Mouse (Mus musculus): ENCODE data around the gene Ccdc33. TPM values are rescaled to one million over a fixed set of nuclear protein-coding genes. Genes with fewer than 3 reads are reported as not detected.

Gene Ccdc33
- total and polyA plus RNA-seq, 2 experiments from 2014 or later: 0.52 to 0.75 TPM

DNA sequence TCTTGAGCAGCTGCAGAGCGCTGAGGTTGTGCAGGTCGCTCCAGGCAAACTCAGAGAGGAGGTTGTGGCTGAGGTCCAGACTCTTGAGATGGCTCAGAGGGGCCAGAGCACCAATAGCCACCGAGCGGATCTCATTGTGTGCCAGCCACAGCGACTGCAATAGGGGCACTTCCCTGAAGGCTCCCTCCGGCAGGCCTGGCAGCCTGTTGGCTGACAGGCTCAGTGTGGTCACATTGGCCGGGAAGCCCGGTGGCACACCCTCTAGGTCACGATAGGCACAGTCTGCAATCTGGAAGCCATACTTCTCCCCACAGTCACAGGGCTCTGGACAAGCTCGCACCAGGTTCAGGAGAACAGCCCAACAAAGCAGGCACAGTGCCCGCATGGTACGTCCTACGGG is 39.2 kb upstream of the Ccdc33 start:
- peak; percentile 33 for DNase-seq (ENCODE audit: low spot score)
- H3K9ac ChIP-seq (replicated peaks; ENCODE audit: low read length): no peak overlapping the region

DNA sequence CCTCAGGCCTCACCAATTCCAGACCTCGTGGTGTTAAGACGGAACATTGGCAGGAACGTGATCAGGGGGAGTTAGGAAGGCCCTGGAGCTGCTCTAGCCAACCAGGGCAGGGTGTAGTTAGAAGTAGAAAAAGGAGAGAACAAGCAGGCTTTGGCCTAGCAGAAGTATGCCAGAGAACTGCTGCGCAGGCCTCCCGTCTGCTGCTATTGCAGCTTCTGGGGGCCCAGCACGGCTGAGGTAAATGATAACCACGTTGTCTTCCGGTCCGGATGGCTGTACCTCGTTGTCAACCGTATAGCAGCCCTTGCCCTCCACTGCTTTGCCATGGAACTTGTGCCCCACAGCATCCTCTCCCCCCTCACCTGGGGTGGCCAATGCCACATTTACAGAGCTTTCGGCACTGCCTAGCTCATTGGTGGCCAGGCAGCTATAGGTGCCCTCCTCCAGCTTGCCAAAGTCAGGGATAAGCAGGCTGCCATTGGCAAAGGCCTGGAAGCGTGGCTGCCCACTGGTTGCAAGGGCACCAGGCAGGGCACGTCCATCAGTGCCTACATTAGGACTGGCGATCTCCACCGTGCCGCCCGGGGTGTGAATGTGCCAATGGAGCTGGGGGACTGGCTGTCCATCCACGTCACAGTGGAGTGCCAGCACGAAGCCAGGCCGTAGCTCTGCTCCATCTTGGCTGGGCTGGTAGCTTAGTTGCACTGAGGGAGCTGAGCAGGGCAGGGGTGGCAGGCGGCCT is 38.4 kb upstream of the Ccdc33 start:
- DNase-seq (ENCODE audit: low spot score) (no peak), ATAC-seq (no peak)
- H3K36me3 ChIP-seq (ENCODE audit: insufficient read depth, low read length): no peaks in the 10 kb centered on the region
- no peak overlapping the region for H3K9ac ChIP-seq (replicated peaks; ENCODE audit: low read length)
- H3K27me3 ChIP-seq (ENCODE audit: insufficient read depth, low read length): no peaks in the 10 kb centered on the region
- peak overlapping the region; percentile 41; the same call in 1 of the 2 replicates for H3K27ac ChIP-seq
- H3K9me3 ChIP-seq (ENCODE audit: low read length): no peaks in the 10 kb centered on the region
- no peak overlapping the region for H3K4me3 ChIP-seq (ENCODE audit: low read length)
- TF ChIP-seq CTCF (IDR thresholded peaks at IDR 0.05; ENCODE audit: low read depth): no peak
- 81% methylated on average over 22 of the region's 22 CpGs for WGBS
- peaks cover 11% of the 10 kb centered on the region; the same call in 1 of the 2 replicates for H3K4me1 ChIP-seq (ENCODE audit: insufficient read depth, low read length)
- H3K4me2 ChIP-seq (ENCODE audit: low read depth, low read length): peak overlapping the region; percentile 23; the same call in 1 of the 2 replicates

More for the DNA sequence above, 39.2 kb upstream of the Ccdc33 start:
- Histone ChIP-seq H3K27ac (peak overlapping the region; percentile 65; the same call in 1 of the 2 replicates), H3K36me3 (ENCODE audit: insufficient read depth, low read length) (no peaks in the 10 kb centered on the region), H3K27me3 (ENCODE audit: insufficient read depth, low read length) (no peaks in the 10 kb centered on the region), H3K4me2 (ENCODE audit: low read depth, low read length) (peak overlapping the region; percentile 23), H3K9me3 (ENCODE audit: low read length) (no peaks in the 10 kb centered on the region), H3K4me1 (ENCODE audit: insufficient read depth, low read length) (peaks cover 11% of the 10 kb centered on the region; the same call in 1 of the 2 replicates), H3K4me3 (ENCODE audit: low read length) (no peak overlapping the region)
- peak; percentile 15; the same call in 1 of the 2 replicates for ATAC-seq
- 68% methylated on average over 13 of the region's 13 CpGs for WGBS
- TF ChIP-seq CTCF (IDR thresholded peaks at IDR 0.05; ENCODE audit: low read depth): no peak

DNA sequence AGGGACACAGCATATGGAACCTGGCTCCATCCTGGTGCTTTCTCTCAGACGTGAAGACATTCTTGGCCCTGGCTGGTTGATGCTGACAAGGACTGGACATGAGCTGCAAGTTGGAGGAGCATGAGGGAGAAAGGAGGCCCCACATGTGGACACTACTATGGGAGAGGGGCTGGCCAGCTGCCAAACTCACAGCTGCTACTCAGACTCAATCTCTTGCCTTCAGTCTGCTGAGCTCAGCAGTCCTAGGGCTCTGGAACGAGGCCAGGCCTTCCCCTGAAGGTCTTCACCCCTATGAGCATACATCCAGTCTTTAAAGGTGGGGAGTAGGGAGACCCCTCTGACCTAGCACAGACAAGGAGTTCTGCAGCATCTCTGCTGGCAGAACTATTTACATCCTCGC is 36.7 kb upstream of the Ccdc33 start:
- ATAC-seq: no peak
- Histone ChIP-seq H3K36me3 (ENCODE audit: insufficient read depth, low read length) (no peaks in the 10 kb centered on the region), H3K4me2 (ENCODE audit: low read depth, low read length) (no peak overlapping the region), H3K4me1 (ENCODE audit: insufficient read depth, low read length) (peaks cover 11% of the 10 kb centered on the region; the same call in 1 of the 2 replicates), H3K27me3 (ENCODE audit: insufficient read depth, low read length) (no peaks in the 10 kb centered on the region), H3K4me3 (ENCODE audit: low read length) (no peak overlapping the region), H3K27ac (no peak overlapping the region), H3K9me3 (ENCODE audit: low read length) (no peaks in the 10 kb centered on the region), H3K9ac (replicated peaks; ENCODE audit: low read length) (no peak overlapping the region)
- TF ChIP-seq CTCF (IDR thresholded peaks at IDR 0.05; ENCODE audit: low read depth): no peak
- WGBS: 36% methylated on average over 3 of the region's 3 CpGs
- DNase-seq (ENCODE audit: low spot score): peak; percentile 78

DNA sequence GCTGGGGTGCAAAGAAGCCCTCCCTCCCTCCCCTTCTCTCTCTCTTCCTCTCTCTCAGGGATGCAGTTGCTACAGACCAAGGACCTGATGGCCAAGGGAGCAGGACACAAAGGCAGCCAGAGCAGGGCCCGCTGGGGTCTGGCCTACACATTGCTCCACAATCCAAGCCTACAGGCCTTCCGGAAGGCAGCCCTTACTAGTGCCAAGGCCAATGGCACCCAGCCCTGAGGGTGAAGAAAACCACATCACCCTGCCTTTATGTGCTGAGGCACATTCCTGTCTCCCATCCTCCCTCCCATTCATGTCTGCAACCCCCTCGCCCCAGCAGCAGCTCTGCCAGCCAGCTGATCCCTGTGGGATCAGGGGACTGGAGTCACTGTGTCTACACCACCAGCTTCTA is 34.5 kb upstream of the Ccdc33 start:
- DNase-seq (ENCODE audit: low spot score): peak; percentile 30
- no peak for TF ChIP-seq CTCF (IDR thresholded peaks at IDR 0.05; ENCODE audit: low read depth)
- no peaks in the 10 kb centered on the region for H3K27me3 ChIP-seq (ENCODE audit: insufficient read depth, low read length)
- 63% methylated on average over 3 of the region's 3 CpGs for WGBS
- H3K4me3 ChIP-seq (ENCODE audit: low read length): no peak overlapping the region
- peak; percentile 61 for ATAC-seq
- H3K9ac ChIP-seq (replicated peaks; ENCODE audit: low read length): no peak overlapping the region
- H3K27ac ChIP-seq: no peak overlapping the region
- no peaks in the 10 kb centered on the region for H3K9me3 ChIP-seq (ENCODE audit: low read length)
- no peaks in the 10 kb centered on the region for H3K36me3 ChIP-seq (ENCODE audit: insufficient read depth, low read length)
- peaks cover 11% of the 10 kb centered on the region; the same call in 1 of the 2 replicates for H3K4me1 ChIP-seq (ENCODE audit: insufficient read depth, low read length)
- no peak overlapping the region for H3K4me2 ChIP-seq (ENCODE audit: low read depth, low read length)

DNA sequence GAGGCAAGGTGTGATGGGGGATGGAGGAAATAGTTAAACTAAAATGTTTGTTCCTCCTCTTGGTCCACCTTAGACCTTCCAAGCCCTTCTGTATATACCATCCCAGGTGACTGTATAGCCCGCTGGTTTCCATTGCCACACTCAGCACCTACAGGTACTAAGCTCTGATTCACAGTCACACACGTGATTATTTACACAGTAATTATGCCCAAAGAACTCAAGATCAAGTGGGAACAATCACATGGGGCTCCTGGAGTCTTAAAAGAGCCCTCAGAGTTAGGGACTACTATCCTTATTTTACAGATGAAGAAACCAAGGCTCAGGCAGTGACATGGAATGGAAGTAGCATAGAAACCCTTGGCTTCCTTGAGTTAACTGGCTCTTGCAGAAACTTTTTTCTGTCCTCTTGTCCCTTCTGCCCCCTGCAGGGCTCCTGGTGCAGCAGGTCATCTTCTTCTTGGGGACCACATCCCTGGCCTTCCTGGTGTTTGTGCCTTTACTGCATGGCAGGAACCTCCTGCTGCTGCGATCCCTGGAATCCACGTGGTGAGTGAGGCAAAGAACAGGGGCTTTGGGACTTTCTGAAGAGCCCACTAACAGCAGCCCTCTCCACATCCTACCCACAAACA is 32.2 kb upstream of the Ccdc33 start:
- H3K9me3 ChIP-seq (ENCODE audit: low read length): no peaks in the 10 kb centered on the region
- peaks cover 12% of the 10 kb centered on the region; the same call in 1 of the 2 replicates for H3K4me1 ChIP-seq (ENCODE audit: insufficient read depth, low read length)
- no peak for TF ChIP-seq CTCF (IDR thresholded peaks at IDR 0.05; ENCODE audit: low read depth)
- no peak overlapping the region for H3K4me3 ChIP-seq (ENCODE audit: low read length)
- DNase-seq (ENCODE audit: low spot score) (no peak), ATAC-seq (no peak)
- 72% methylated on average over 4 of the region's 4 CpGs for WGBS
- no peak overlapping the region for H3K27ac ChIP-seq
- no peak overlapping the region for H3K9ac ChIP-seq (replicated peaks; ENCODE audit: low read length)
- H3K27me3 ChIP-seq (ENCODE audit: insufficient read depth, low read length): no peaks in the 10 kb centered on the region
- H3K4me2 ChIP-seq (ENCODE audit: low read depth, low read length): no peak overlapping the region
- H3K36me3 ChIP-seq (ENCODE audit: insufficient read depth, low read length): no peaks in the 10 kb centered on the region

DNA sequence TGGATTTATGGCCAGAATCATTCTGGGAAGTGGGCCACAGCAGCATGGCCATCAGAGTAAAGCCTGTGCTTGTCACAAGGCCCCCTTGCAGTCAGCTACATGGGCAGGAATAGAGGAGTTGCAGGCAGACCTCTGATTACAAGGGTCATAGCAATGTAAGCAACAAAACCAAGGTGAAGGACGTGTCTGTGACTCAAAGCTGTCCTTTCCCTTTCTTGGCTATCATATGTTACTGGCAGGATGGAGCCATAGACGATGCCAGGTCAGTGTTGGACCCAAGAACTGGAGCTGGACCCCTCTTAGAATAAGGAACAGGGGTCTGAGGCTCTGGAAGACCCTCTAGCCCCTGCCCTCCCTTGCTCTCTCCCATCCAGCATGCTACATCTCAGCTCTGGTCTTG is 30.2 kb upstream of the Ccdc33 start:
- 0 out of 2 replicates have a peak, but pooled peaks cover 5% of the 10 kb centered on the region for H3K4me1 ChIP-seq (ENCODE audit: insufficient read depth, low read length)
- H3K9me3 ChIP-seq (ENCODE audit: low read length): no peaks in the 10 kb centered on the region
- 49% methylated on average over 2 of the region's 2 CpGs for WGBS
- no peak overlapping the region for H3K4me2 ChIP-seq (ENCODE audit: low read depth, low read length)
- H3K9ac ChIP-seq (replicated peaks; ENCODE audit: low read length): no peak overlapping the region
- H3K4me3 ChIP-seq (ENCODE audit: low read length): no peak overlapping the region
- H3K27ac ChIP-seq: no peak overlapping the region
- H3K36me3 ChIP-seq (ENCODE audit: insufficient read depth, low read length): no peaks in the 10 kb centered on the region
- no peak for ATAC-seq
- DNase-seq (ENCODE audit: low spot score): no peak
- no peaks in the 10 kb centered on the region for H3K27me3 ChIP-seq (ENCODE audit: insufficient read depth, low read length)
- TF ChIP-seq CTCF (IDR thresholded peaks at IDR 0.05; ENCODE audit: low read depth): no peak

Measured in hindbrain, postnatal 0 days (tissue).